Mouse (Mus musculus) kidney, adult 2 months (tissue): ENCODE data around the gene Slc5a1. TPM values are rescaled to one million over a fixed set of nuclear protein-coding genes. Genes with fewer than 3 reads are reported as not detected.

Experiments
- DNase-seq: peaks from one replicate; pipeline ENCODE4 v3.0.0; 2021
- H3K27ac ChIP-seq: fragments of 200-500 bp; 2 replicates; pipeline ENCODE4 v1.5.1; 2012; ENCODE audit warnings: low read depth, low read length, control low read depth, inconsistent platforms; ENCODE audit not compliant: insufficient read depth
- H3K27me3 ChIP-seq: fragments of 200-500 bp; replicated peaks from 2 replicates; pipeline ENCODE4 v1.6.1; 2012; ENCODE audit warnings: mild to moderate bottlenecking, moderate library complexity, low read length, inconsistent platforms; ENCODE audit not compliant: control insufficient read depth, insufficient read depth
- H3K36me3 ChIP-seq: fragments of 200-500 bp; 2 replicates; pipeline ENCODE4 v1.6.1; 2012; ENCODE audit warnings: mild to moderate bottlenecking, moderate library complexity, low read length, inconsistent platforms; ENCODE audit not compliant: control insufficient read depth, insufficient read depth
- H3K4me1 ChIP-seq: fragments of 200-500 bp; 2 replicates; pipeline ENCODE4 v1.6.1; 2011; ENCODE audit warnings: low read length; ENCODE audit not compliant: control insufficient read depth, insufficient read depth
- H3K4me3 ChIP-seq: fragments of 200-500 bp; 2 replicates; pipeline ENCODE4 v1.5.1; 2011; ENCODE audit warnings: mild to moderate bottlenecking, low read depth, low read length, control low read depth; ENCODE audit not compliant: insufficient read depth
- CTCF ChIP-seq: fragments of 200-500 bp; conservative IDR thresholded peaks from 2 replicates; pipeline ENCODE4 v1.5.1; 2011; ENCODE audit warnings: low read depth, mild to moderate bottlenecking, control low read depth, low read length, moderate library complexity, mixed read lengths; ENCODE audit not compliant: insufficient read depth, insufficient read length
- POLR2A ChIP-seq: fragments of 200-500 bp; IDR thresholded peaks from one replicate; pipeline ENCODE4 v1.6.1; 2011; ENCODE audit warnings: low read depth, low read length, control low read depth
- WGBS: fragments of 180-500 bp; shearing (Covaris S2); methylation state at CpG from one replicate; pipeline ENCODE4 v1.1.7; 2018; 5-methylcytosine and 5-hydroxymethylcytosine counted together
- polyA plus RNA-seq: library from polyadenylated mRNA; depleted of rRNA; stranded (reverse); fragments of >200 nt; gene quantifications from 2 replicates; pipeline ENCODE4 v1.2.3, GENCODE M21; 2012

Slc5a1 gene
- polyA plus RNA-seq, 1 experiment = 31.2 TPM

DNA sequence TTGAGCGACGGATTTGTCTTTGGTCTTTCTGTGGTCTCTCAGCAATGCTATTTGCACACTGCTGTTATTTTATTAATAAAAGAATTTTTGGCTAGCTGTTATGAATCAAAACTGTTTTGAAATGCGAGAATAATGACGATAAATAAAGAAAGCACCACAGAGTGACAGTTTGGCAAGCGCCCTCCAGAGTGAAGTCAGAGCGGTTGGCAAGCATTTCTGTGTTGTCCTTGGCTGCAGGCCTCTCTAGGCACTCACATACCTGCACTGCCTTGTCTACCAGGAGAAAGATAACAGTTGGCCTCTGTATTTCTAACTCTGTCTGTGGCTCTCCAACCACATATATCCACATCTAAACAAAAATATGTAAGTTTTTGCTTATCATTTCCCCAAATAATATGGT, 43.7 kb downstream of the Slc5a1 start:
- no peak overlapping the region for H3K4me3 ChIP-seq
- H3K36me3 ChIP-seq = no peaks in the 10 kb centered on the region
- H3K27ac ChIP-seq = no peak overlapping the region
- peaks cover 5% of the 10 kb centered on the region; the same call in 1 of the 2 replicates for H3K4me1 ChIP-seq
- DNase-seq = peak; percentile 30
- TF ChIP-seq POLR2A (no peak), CTCF (no peak)
- 51% methylated on average over 6 of the region's 6 CpGs for WGBS
- no peaks in the 10 kb centered on the region; the same call in 1 of the 2 replicates for H3K27me3 ChIP-seq

DNA sequence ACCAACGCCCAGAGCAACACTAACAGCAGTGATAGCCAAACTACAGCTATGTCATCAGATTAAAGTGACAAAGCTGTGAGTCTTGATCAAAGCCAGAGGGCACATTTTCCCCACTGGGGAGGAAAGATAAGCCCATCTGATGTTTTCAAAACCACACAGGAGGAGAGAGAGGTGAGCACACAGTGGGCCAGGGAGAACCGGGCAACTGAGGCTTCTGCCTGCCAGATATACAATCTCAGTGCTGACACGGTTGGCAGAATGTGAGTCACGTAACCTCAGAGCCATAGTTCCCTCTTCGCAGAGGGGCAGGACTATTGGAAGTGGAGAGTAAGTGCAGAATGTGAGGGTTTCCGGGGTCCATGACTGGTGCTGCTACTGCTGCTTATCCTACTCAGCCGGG, 89.5 kb downstream of the Slc5a1 start:
- WGBS = 23% methylated on average over 7 of the region's 7 CpGs
- DNase-seq = no peak
- Histone ChIP-seq H3K27ac (no peak overlapping the region), H3K4me3 (no peak overlapping the region), H3K36me3 (no peaks in the 10 kb centered on the region), H3K4me1 (no peaks in the 10 kb centered on the region), H3K27me3 (no peaks in the 10 kb centered on the region)
- TF ChIP-seq CTCF (no peak), POLR2A (no peak)

DNA sequence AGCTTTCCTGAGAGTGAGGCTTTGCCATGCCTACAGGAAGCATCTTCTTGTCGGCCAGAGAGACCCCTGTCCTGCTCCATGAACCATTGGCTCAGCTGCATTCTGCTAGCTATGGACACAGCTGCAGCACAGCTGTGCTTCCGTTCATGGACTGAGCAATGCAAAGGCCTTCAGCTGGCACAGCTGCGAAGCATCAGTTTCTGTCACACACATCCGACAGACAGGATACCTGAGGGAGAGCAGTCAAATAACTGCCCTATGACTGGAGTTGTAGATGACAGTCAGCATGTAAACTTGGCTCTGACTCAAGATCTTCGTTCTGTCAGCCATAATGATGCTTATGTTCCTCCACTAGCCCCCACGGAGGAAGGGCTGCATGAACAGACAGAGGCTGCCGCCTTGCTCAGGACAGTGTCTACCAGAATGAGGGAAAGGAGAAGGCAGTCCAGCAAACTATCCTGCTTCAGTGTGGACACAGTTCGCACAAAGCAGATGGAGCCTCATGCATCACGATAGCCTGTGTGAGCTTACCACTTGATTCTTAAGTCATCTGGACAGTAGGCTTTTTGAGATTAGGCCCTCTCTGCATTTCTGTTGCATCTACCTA, 91.3 kb downstream of the Slc5a1 start:
- DNase-seq = no peak
- no peaks in the 10 kb centered on the region for H3K4me1 ChIP-seq
- 62% methylated on average over 9 of the region's 9 CpGs for WGBS
- no peaks in the 10 kb centered on the region for H3K27me3 ChIP-seq
- no peaks in the 10 kb centered on the region for H3K36me3 ChIP-seq
- H3K4me3 ChIP-seq = no peak overlapping the region
- TF ChIP-seq POLR2A (no peak), CTCF (no peak)
- no peak overlapping the region for H3K27ac ChIP-seq

DNA sequence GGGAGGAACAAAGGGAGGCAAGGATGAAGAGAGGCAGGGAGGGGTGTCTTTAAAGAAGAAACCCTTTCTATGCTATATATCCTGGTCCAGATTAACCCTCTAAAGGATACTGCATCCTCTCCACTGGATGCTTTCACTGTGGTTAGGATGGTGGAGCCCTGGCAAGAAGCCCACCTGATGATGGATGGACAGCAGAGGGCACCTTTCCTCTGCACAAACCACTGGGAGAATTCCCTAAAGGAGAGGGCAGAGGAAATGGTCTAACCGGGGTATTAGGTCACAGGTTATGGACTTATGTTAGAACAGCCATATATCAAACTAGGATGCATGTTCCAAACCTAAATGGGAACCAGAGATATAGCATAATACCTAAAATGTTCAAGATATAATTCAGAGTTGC, 96.1 kb downstream of the Slc5a1 start:
- DNase-seq = no peak
- Histone ChIP-seq H3K4me1 (no peaks in the 10 kb centered on the region), H3K36me3 (no peaks in the 10 kb centered on the region), H3K27me3 (no peaks in the 10 kb centered on the region), H3K4me3 (no peak overlapping the region), H3K27ac (no peak overlapping the region)
- WGBS = 10% methylated on average over 1 of the region's 1 CpGs
- TF ChIP-seq POLR2A = no peak
- TF ChIP-seq CTCF = no peak

DNA sequence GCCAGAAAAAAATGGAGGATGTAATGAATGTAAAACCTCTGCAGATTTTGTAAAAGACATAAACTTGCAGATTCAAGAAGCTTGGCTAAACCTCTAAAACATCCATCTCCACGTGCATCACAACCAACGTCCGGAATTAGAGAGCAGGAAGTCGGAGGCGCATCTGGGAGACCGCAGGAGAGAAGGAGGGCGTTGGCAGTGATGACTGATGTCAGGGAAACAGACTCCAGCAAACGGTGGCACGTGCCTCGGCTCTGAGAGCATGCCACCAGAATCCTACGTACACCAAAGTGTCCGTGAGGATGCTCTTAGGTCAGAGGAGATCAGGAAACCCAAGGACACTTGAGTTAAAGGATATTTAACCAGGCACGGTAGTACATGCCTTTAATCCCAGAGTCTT, 97.7 kb downstream of the Slc5a1 start:
- TF ChIP-seq POLR2A (no peak), CTCF (no peak)
- 47% methylated on average over 13 of the region's 13 CpGs for WGBS
- no peak overlapping the region for H3K27ac ChIP-seq
- no peaks in the 10 kb centered on the region for H3K27me3 ChIP-seq
- no peaks in the 10 kb centered on the region for H3K4me1 ChIP-seq
- H3K4me3 ChIP-seq = no peak overlapping the region
- DNase-seq = no peak
- no peaks in the 10 kb centered on the region for H3K36me3 ChIP-seq

DNA sequence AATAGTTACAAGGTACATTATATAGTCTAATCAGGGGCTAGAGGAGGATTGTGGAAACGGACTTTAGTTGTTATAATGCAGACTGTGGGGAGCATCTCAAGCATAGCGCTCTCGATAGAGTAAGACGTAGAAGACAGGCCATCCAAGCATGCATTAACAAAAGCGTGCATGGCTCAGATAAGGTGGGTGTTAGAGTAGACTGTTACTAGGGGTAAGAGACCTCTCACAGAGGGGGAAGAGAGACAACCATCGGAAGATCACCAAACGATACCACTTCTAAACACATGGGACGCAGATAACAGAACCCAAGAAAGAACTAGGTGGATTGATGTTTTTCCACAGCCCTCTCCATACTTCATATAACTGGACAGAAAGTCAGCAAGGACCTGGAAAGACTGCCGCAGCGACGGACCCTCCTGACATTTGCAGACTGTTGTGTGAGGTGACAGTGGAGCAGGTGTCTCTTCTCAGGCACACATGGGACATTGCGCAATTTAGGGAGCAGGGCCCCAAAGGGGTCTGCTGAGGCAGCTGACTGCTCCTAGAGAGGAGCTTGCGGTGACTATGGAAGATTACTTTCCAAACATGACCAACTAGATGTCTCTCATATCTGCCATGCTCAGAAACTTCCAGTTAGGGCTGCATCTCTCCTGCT, 98.6 kb downstream of the Slc5a1 start:
- H3K27ac ChIP-seq = no peak overlapping the region
- TF ChIP-seq CTCF (no peak), POLR2A (no peak)
- no peak for DNase-seq
- no peaks in the 10 kb centered on the region for H3K4me1 ChIP-seq
- 80% methylated on average over 13 of the region's 13 CpGs for WGBS
- H3K4me3 ChIP-seq = no peak overlapping the region
- H3K36me3 ChIP-seq = no peaks in the 10 kb centered on the region
- H3K27me3 ChIP-seq = no peaks in the 10 kb centered on the region

DNA sequence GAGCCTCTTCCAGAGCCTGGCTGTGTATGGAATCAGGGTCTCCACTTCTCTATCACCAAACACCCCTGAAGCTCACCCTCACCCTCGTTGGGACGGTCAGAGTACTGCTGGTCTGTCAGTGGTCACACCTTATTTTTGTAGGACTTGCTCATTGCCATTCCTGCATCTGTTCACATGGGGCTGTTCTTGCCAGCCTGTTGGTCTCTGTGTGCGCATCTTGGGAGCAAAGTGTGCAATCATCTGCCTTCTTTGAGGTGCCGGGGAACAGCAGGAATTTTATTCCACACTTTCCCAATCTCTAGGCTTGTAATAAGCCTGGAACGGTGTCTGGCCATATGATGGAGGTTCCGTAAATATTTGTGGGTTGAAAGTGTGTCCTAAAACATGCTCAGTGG, 99.1 kb downstream of the Slc5a1 start:
- Histone ChIP-seq H3K36me3 (no peaks in the 10 kb centered on the region), H3K4me3 (no peak overlapping the region), H3K27me3 (no peaks in the 10 kb centered on the region), H3K4me1 (no peaks in the 10 kb centered on the region), H3K27ac (no peak overlapping the region)
- 79% methylated on average over 6 of the region's 6 CpGs for WGBS
- no peak for DNase-seq
- TF ChIP-seq POLR2A = no peak
- no peak for TF ChIP-seq CTCF
